ENCODE assay signal across 25 mouse cellular contexts in the genomic region with DNA sequence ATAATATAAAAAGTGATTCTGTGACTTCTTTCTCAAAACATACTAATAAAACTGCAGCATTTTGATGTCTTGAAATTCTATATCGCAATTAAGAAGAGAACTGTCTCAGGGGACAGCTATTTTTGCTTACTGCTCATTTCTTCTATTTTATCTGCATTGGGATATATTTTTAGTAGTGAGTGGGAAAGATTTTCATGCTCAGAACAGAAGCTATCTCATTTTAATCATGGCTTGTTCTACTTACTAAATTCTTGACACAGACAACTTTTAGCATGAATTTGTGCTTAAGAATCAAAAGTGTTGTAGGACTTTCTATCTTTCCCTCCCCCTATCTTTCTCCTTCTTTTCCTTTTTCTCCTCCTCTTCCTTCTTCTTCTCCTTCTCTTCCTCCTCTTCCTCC. TPM values are rescaled to one million over a fixed set of nuclear protein-coding genes. Genes with fewer than 3 reads are reported as not detected.
"Had no signal": no experiment of that assay in that cellular context is flagged by ENCODE, and none has a peak within 500 bp of the region (broad histone marks: within the 10 kb centered on the region; RNA-seq: fewer than 3 reads in every experiment).

No protein-coding gene starts in this region.

- H3K4me2 ChIP-seq: neural tube, embryonic 13.5 days; neural tube, embryonic 15.5 days; stomach, embryonic 15.5 days had no signal

- H3K9ac ChIP-seq: neural tube, embryonic 13.5 days; neural tube, embryonic 15.5 days; stomach, embryonic 15.5 days had no signal

- H3K27me3 ChIP-seq: neural tube, embryonic 13.5 days; neural tube, embryonic 15.5 days; stomach, embryonic 15.5 days had no signal

- H3K27ac ChIP-seq: neural tube, embryonic 13.5 days; neural tube, embryonic 15.5 days; stomach, embryonic 15.5 days; stomach, postnatal 0 days had no signal

- DNase-seq: retina, postnatal 1 day; right cerebral cortex, adult 18-20 months; right cerebral cortex, postnatal 14 days; right cerebral cortex, postnatal 25 days; right cerebral cortex, postnatal 4 days; spleen, adult 18-20 months; thymus, adult 18-20 months; thymus, adult 2 months; thymus, postnatal 14 days; thymus, postnatal 25 days; thymus, postnatal 36 days; thymus, postnatal 4 days had no signal

- H3K4me1 ChIP-seq: neural tube, embryonic 13.5 days; neural tube, embryonic 15.5 days; stomach, embryonic 15.5 days had no signal

- H3K4me3 ChIP-seq: neural tube, embryonic 13.5 days; neural tube, embryonic 15.5 days; stomach, embryonic 15.5 days had no signal

- H3K36me3 ChIP-seq: neural tube, embryonic 13.5 days; neural tube, embryonic 15.5 days; stomach, embryonic 15.5 days had no signal

- H3K9me3 ChIP-seq: neural tube, embryonic 13.5 days; neural tube, embryonic 15.5 days; stomach, embryonic 15.5 days had no signal

RNA-seq across cellular contexts. Expression of a gene that starts 5.3 kb away (rescaled TPM):
- total RNA-seq: neutrophil, adult 5-6 weeks had no signal
- polyA plus RNA-seq: neural tube, embryonic 13.5 days; neural tube, embryonic 14.5 days; neural tube, embryonic 15.5 days; small intestine, adult 2 months; spleen, adult 2 months; stomach, embryonic 14.5 days; stomach, embryonic 15.5 days; stomach, embryonic 16.5 days; stomach, postnatal 0 days; testis, adult 2 months; thymus, adult 2 months; thymus, postnatal 0 days; urinary bladder, adult 2 months had no signal

RNA-seq across cellular contexts. Expression of a gene that starts 7.1 kb away (rescaled TPM):
- total RNA-seq: neutrophil, adult 5-6 weeks had no signal
- polyA plus RNA-seq: neural tube, embryonic 13.5 days; neural tube, embryonic 14.5 days; neural tube, embryonic 15.5 days; small intestine, adult 2 months; spleen, adult 2 months; stomach, embryonic 14.5 days; stomach, embryonic 15.5 days; stomach, embryonic 16.5 days; stomach, postnatal 0 days; testis, adult 2 months; thymus, adult 2 months; thymus, postnatal 0 days; urinary bladder, adult 2 months had no signal

RNA-seq across cellular contexts. Expression of a gene that starts 25.1 kb away (rescaled TPM):
- total RNA-seq: neutrophil, adult 5-6 weeks had no signal
- polyA plus RNA-seq: neural tube, embryonic 13.5 days; neural tube, embryonic 14.5 days; neural tube, embryonic 15.5 days; small intestine, adult 2 months; spleen, adult 2 months; stomach, embryonic 14.5 days; stomach, embryonic 15.5 days; stomach, embryonic 16.5 days; stomach, postnatal 0 days; testis, adult 2 months; thymus, adult 2 months; thymus, postnatal 0 days; urinary bladder, adult 2 months had no signal

RNA-seq across cellular contexts. Expression of a gene that starts 44.6 kb away (rescaled TPM):
- polyA plus RNA-seq: neural tube, embryonic 13.5 days; neural tube, embryonic 14.5 days; neural tube, embryonic 15.5 days; spleen, adult 2 months; stomach, embryonic 15.5 days; stomach, postnatal 0 days; thymus, postnatal 0 days had no signal

RNA-seq across cellular contexts. Expression of a gene that starts 51.6 kb away (rescaled TPM):
- polyA plus RNA-seq: neural tube, embryonic 13.5 days; neural tube, embryonic 14.5 days; neural tube, embryonic 15.5 days; stomach, embryonic 14.5 days; stomach, embryonic 15.5 days; stomach, embryonic 16.5 days; stomach, postnatal 0 days; thymus, postnatal 0 days had no signal
